Mouse (Mus musculus) heart, embryonic 13.5 days (tissue): ENCODE results near the gene Gm13889. TPM values are rescaled to one million over a fixed set of nuclear protein-coding genes. Genes with fewer than 3 reads are reported as not detected.

Experiments
- ATAC-seq: fragments of 200-750 bp; cut with Nextera tagmentation; 2 replicates; pipeline ENCODE4 v1.8.0; 2017; ENCODE audit warnings: moderate TSS enrichment; ENCODE audit not compliant: insufficient number of reproducible peaks, low FRiP score, low TSS enrichment; ENCODE audit errors: extremely low read depth
- H3K27ac ChIP-seq: fragments of 300-500 bp; sonication (generic); replicated peaks from 2 replicates; pipeline ENCODE4 v1.5.1; 2015; ENCODE audit warnings: moderate library complexity, mild to moderate bottlenecking, inconsistent platforms
- H3K27me3 ChIP-seq: fragments of 300-500 bp; sonication (generic); replicated peaks from 2 replicates; pipeline ENCODE4 v1.6.1; 2015; ENCODE audit warnings: mild to moderate bottlenecking, inconsistent platforms
- H3K36me3 ChIP-seq: fragments of 300-500 bp; sonication (generic); 2 replicates; pipeline ENCODE4 v1.6.1; 2015; ENCODE audit warnings: mild to moderate bottlenecking, inconsistent platforms
- H3K4me1 ChIP-seq: fragments of 300-500 bp; sonication (generic); 2 replicates; pipeline ENCODE4 v1.6.1; 2015; ENCODE audit warnings: inconsistent platforms
- H3K4me2 ChIP-seq: fragments of 300-500 bp; sonication (generic); 2 replicates; pipeline ENCODE4 v1.6.1; 2015; ENCODE audit warnings: inconsistent platforms, mild to moderate bottlenecking, moderate library complexity
- H3K4me3 ChIP-seq: fragments of 300-500 bp; sonication (generic); 2 replicates; pipeline ENCODE4 v1.5.1; 2015; ENCODE audit warnings: moderate library complexity, mild to moderate bottlenecking, inconsistent platforms
- H3K9ac ChIP-seq: fragments of 300-500 bp; sonication (generic); 2 replicates; pipeline ENCODE4 v1.6.1; 2015; ENCODE audit warnings: inconsistent platforms, mild to moderate bottlenecking, moderate library complexity
- H3K9me3 ChIP-seq: fragments of 300-500 bp; sonication (generic); 2 replicates; pipeline ENCODE4 v1.6.1; 2016; ENCODE audit warnings: inconsistent platforms
- WGBS: fragments of 180-500 bp; shearing (Covaris S2); methylation state at CpG from one replicate; pipeline ENCODE4 v1.1.7; 2015; ENCODE audit warnings: mixed read lengths; 5-methylcytosine and 5-hydroxymethylcytosine counted together
- polyA plus RNA-seq: library from polyadenylated mRNA; unstranded; fragments of >200 nt; fragmentation: Nextera tagmentation; extraction: Ambion mirVana; gene quantifications from 2 replicates; pipeline ENCODE4 v1.2.1, GENCODE M21; 2015

Gm13889 gene
- 4.0 and 4.3 TPM in 2 replicates for polyA plus RNA-seq

- Histone ChIP-seq H3K4me3 (peak within 1 kb of the TSS; percentile 74), H3K27ac (peak within 1 kb of the TSS; percentile 32; the same call in 1 of the 2 replicates), H3K4me1 (peaks cover 27% of the 10 kb centered on the region), H3K36me3 (no peaks in the 10 kb centered on the region), H3K27me3 (peaks cover 82% of the 10 kb centered on the region), H3K4me2 (peak within 1 kb of the TSS; percentile 99), H3K9ac (peak within 1 kb of the TSS; percentile 87), H3K9me3 (no peaks in the 10 kb centered on the region)
- WGBS: 6% methylated on average over 46 of the region's 62 CpGs
- peak; percentile 21; the same call in 1 of the 2 replicates for ATAC-seq
These were observed at the start of gene Gm13889 for GRCm38 (mm10) chr2:93956908-93957784. Gm13889 (minus strand) TSS chr2:93957201.

DNA sequence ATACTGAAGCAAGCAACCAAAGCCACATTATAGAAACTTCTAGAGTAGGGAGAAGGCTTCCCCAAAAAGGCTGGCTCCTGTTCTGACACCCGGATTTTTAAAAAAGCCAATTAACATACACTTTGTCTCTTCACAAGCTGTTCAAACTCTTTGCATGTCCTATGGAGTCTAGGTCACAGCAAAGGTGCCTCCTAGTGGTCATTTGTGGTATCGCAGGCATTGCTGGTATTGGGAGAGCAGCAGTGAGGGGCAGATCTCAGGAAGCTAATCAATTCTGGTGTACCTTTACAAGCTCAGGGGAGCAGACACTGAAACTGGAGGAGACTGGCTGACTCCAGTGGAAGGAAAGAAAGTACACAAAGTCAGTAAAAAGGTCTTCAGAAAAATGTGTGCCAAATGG lies 45.3 kb upstream of the Gm13889 start:
- Histone ChIP-seq H3K27ac (no peak overlapping the region), H3K36me3 (peaks cover 95% of the 10 kb centered on the region), H3K9me3 (no peaks in the 10 kb centered on the region), H3K4me3 (no peak overlapping the region), H3K4me2 (no peak overlapping the region), H3K9ac (no peak overlapping the region), H3K27me3 (no peaks in the 10 kb centered on the region), H3K4me1 (peaks cover 5% of the 10 kb centered on the region; the same call in 1 of the 2 replicates)
- ATAC-seq: no peak
- WGBS: 2% methylated on average over 2 of the region's 2 CpGs

DNA sequence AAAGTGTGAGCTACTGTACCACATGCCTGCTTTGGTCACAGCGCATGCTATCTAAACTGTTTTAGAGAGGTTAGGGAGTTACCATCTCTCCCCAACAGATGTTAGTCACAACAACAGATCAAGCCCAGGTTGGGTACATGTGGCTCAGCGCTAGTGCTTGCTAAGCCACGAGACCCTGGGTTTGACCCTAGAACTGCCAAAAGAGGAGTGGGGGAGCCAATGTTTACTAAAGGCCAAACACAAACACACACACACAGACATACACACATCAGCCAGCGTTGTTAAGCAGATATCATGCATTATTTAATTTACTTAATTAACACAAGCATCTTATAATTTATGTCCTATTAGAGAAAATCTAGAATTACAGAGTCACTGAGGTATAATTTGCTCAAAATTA lies 44.9 kb upstream of the Gm13889 start:
- no peaks in the 10 kb centered on the region for H3K9me3 ChIP-seq
- H3K9ac ChIP-seq: no peak overlapping the region
- H3K27ac ChIP-seq: no peak overlapping the region
- H3K4me2 ChIP-seq: no peak overlapping the region
- H3K36me3 ChIP-seq: peaks cover 95% of the 10 kb centered on the region
- 73% methylated on average over 4 of the region's 4 CpGs for WGBS
- H3K4me1 ChIP-seq: peaks cover 5% of the 10 kb centered on the region; the same call in 1 of the 2 replicates
- ATAC-seq: no peak
- H3K4me3 ChIP-seq: no peak overlapping the region
- no peaks in the 10 kb centered on the region for H3K27me3 ChIP-seq

DNA sequence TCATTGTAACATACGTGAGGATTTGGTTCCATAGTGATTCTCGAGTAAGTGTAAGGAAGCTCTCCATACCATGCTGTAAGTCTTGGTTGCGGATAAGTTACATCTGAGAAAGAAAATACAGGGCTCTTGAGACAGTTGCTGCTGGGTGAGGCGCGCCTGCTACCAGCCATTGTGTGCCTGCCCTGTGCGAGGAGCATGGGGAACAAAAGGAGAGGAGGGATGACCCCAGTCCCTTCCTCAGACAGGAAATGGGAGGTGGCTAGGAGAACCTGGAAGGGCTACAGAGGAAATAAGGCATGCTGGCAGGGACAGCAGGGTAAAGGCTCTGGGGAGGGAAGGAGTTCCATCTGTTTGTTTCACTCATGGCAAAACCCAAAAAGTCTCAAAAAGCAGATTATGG lies 44.4 kb upstream of the Gm13889 start:
- H3K36me3 ChIP-seq: peaks cover 94% of the 10 kb centered on the region
- 71% methylated on average over 6 of the region's 6 CpGs for WGBS

DNA sequence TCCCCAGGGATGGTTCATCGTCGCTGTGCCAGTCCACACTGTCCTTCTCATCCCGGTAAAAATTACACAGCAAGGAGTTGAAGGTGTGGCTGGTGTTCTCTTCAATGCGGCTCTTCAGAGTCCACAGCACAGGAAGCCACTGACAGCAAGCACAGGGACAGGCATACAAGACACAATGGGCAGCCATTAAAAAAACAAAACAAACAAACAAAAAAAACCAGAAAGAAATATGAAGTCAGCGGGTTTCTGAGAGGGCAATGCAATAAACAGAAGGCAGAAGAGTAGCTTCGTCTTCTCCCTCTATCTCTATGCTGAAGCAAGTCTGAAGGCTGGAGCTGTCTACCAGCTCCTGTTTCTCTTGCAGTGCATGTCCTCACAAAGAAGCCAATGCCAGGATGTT lies 39.3 kb upstream of the Gm13889 start, which contains the start of gene Gm27027:
Gm27027 (minus strand) TSS at position 101 of the 400 bp plus-strand sequence.
- Histone ChIP-seq H3K9ac (no peak within 1 kb of the TSS), H3K27ac (no peak within 1 kb of the TSS), H3K4me3 (no peak within 1 kb of the TSS), H3K27me3 (no peaks in the 10 kb centered on the region), H3K36me3 (peaks cover 91% of the 10 kb centered on the region), H3K4me1 (peaks cover 39% of the 10 kb centered on the region), H3K4me2 (no peak within 1 kb of the TSS), H3K9me3 (no peaks in the 10 kb centered on the region)
- 84% methylated on average over 6 of the region's 6 CpGs for WGBS
- no peak for ATAC-seq

More for the DNA sequence above, 44.4 kb upstream of the Gm13889 start:
- no peaks in the 10 kb centered on the region for H3K9me3 ChIP-seq
- no peak for ATAC-seq
- H3K4me1 ChIP-seq: peaks cover 5% of the 10 kb centered on the region; the same call in 1 of the 2 replicates
- no peak overlapping the region for H3K4me3 ChIP-seq
- H3K27me3 ChIP-seq: no peaks in the 10 kb centered on the region
- no peak overlapping the region for H3K4me2 ChIP-seq
- H3K9ac ChIP-seq: no peak overlapping the region
- no peak overlapping the region for H3K27ac ChIP-seq

DNA sequence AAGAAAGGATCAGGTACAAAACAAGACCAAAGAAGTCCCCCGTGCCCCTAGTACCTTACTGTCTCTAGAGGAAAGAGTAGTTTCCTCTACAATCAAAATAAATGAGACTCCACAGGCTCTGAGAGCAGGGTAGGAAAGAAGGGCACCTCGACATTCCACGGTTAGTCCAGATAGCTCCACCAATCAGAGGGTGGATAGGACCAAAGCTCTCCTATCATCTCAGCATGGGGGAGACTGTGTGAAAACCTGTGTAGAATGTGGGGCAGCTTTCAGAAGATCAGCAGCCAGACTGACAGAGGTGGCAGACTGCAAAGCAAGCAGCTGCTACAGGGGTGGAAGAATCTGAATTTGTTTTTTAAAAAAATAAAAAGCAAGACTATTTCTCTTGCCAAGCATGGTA lies 35.8 kb upstream of the Gm13889 start:
- no peak for ATAC-seq
- no peak overlapping the region for H3K9ac ChIP-seq
- peak overlapping the region; percentile 39; the same call in 1 of the 2 replicates for H3K27ac ChIP-seq
- H3K4me1 ChIP-seq: peaks cover 42% of the 10 kb centered on the region
- H3K4me2 ChIP-seq: no peak overlapping the region
- H3K9me3 ChIP-seq: no peaks in the 10 kb centered on the region
- no peak overlapping the region for H3K4me3 ChIP-seq
- WGBS: 32% methylated on average over 3 of the region's 3 CpGs
- H3K27me3 ChIP-seq: no peaks in the 10 kb centered on the region
- peaks cover 93% of the 10 kb centered on the region for H3K36me3 ChIP-seq

GRCm38 (mm10) chr2:93992259-93992658 lies 35.3 kb upstream of the Gm13889 start:
- H3K9ac ChIP-seq: no peak overlapping the region
- H3K4me1 ChIP-seq: peaks cover 43% of the 10 kb centered on the region
- H3K36me3 ChIP-seq: peaks cover 92% of the 10 kb centered on the region
- ATAC-seq: no peak
- H3K27ac ChIP-seq: peak overlapping the region; percentile 62
- H3K27me3 ChIP-seq: no peaks in the 10 kb centered on the region
- no peaks in the 10 kb centered on the region for H3K9me3 ChIP-seq
- WGBS: 49% methylated on average over 5 of the region's 5 CpGs
- H3K4me3 ChIP-seq: no peak overlapping the region
- H3K4me2 ChIP-seq: no peak overlapping the region

- peaks cover 91% of the 10 kb centered on the region for H3K36me3 ChIP-seq
- 53% methylated on average over 3 of the region's 3 CpGs for WGBS
- ATAC-seq: no peak
- H3K27ac ChIP-seq: peak overlapping the region; percentile 62
- H3K4me3 ChIP-seq: no peak overlapping the region
- H3K4me2 ChIP-seq: no peak overlapping the region
- no peak overlapping the region for H3K9ac ChIP-seq
- H3K4me1 ChIP-seq: peaks cover 49% of the 10 kb centered on the region
- no peaks in the 10 kb centered on the region for H3K9me3 ChIP-seq
- no peaks in the 10 kb centered on the region for H3K27me3 ChIP-seq
These were observed 34.3 kb upstream of the Gm13889 start for GRCm38 (mm10) chr2:93991336-93991735.

GRCm38 (mm10) chr2:93988440-93988839 lies 31.4 kb upstream of the Gm13889 start:
- 89% methylated on average over 2 of the region's 2 CpGs for WGBS
- H3K4me1 ChIP-seq: peaks cover 43% of the 10 kb centered on the region
- no peak overlapping the region for H3K4me2 ChIP-seq
- H3K4me3 ChIP-seq: no peak overlapping the region
- no peaks in the 10 kb centered on the region for H3K9me3 ChIP-seq
- no peaks in the 10 kb centered on the region for H3K27me3 ChIP-seq
- peaks cover 89% of the 10 kb centered on the region for H3K36me3 ChIP-seq
- no peak for ATAC-seq
- H3K9ac ChIP-seq: no peak overlapping the region
- H3K27ac ChIP-seq: no peak overlapping the region

DNA sequence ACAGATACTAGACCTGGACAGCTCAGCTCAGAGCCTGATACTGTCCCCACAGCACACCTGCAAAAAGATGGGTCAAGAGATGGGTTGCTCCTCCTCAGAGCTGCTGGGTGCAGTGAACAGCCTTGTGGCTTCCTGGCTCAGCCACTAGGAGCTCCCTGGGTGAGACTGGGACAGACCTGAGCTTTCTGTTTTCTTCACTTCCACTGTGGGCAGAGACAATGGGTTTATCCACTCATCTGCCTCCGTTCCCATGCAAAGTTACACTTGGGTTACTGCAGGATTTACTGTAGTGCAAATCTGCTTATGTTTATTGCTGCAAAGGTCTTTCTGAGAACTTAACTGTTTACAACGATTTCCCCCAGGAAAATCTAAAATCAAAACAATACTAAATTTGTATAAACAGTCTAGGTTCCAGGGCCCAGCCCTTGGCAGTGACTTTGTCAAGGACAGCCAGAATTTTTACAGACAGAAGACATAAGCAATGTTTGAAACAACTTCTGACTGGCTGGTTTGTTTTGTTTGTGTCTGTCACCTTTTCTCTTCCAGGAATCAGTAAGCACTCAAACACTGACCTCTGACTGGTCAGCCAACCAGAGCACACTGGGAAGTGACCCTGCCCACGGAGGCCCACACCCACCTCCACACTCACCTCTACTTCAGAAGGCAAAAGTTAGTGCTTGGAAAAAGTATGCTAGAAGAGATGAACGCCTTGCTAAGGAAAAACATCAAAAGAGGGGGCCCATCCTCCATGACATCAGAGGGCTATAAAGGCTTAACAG lies 25.6 kb upstream of the Gm13889 start:
- no peak overlapping the region for H3K27ac ChIP-seq
- WGBS: 75% methylated on average over 4 of the region's 4 CpGs
- no peak overlapping the region for H3K9ac ChIP-seq
- H3K36me3 ChIP-seq: peaks cover 85% of the 10 kb centered on the region
- peaks cover 19% of the 10 kb centered on the region for H3K4me1 ChIP-seq
- H3K4me3 ChIP-seq: no peak overlapping the region
- no peaks in the 10 kb centered on the region for H3K9me3 ChIP-seq
- H3K27me3 ChIP-seq: no peaks in the 10 kb centered on the region
- H3K4me2 ChIP-seq: no peak overlapping the region
- ATAC-seq: no peak
